Mouse (Mus musculus) frontal cortex, postnatal 36 days (tissue): ENCODE measurements around the gene Ppfia3.

Source experiments
- DNase-seq, 2 experiments: peaks; one replicate each; pipeline ENCODE4 v3.0.0; 2022; ENCODE audit warnings: low spot score in 2 of 2

The Ppfia3 gene

GRCm38 (mm10) chr7:45313495-45313894 lies 53.3 kb downstream of the Ppfia3 start:
- no peak for DNase-seq

- DNase-seq, result no peak
Observed at GRCm38 (mm10) chr7:45312686-45313453, 53.9 kb downstream of the Ppfia3 start.

GRCm38 (mm10) chr7:45312023-45312422 lies 54.8 kb downstream of the Ppfia3 start:
- DNase-seq, result no peak

- DNase-seq, result no peak
Observed at GRCm38 (mm10) chr7:45309455-45309854, 57.4 kb downstream of the Ppfia3 start.

GRCm38 (mm10) chr7:45308551-45309240 lies 58.1 kb downstream of the Ppfia3 start:
- DNase-seq, result no peak

GRCm38 (mm10) chr7:45305275-45305674 lies 61.5 kb downstream of the Ppfia3 start:
- DNase-seq, result peak; percentile 55 to 65

GRCm38 (mm10) chr7:45304869-45305268 lies 62.0 kb downstream of the Ppfia3 start:
- DNase-seq, result no peak

GRCm38 (mm10) chr7:45302626-45303025 lies 64.2 kb downstream of the Ppfia3 start:
- DNase-seq, result no peak

GRCm38 (mm10) chr7:45300270-45300669 lies 66.5 kb downstream of the Ppfia3 start:
- DNase-seq, result peak; percentile 68 to 85

- peak; percentile 65 to 84 for DNase-seq
Observed at GRCm38 (mm10) chr7:45299752-45300151, 67.1 kb downstream of the Ppfia3 start.

- no peak for DNase-seq
Observed at GRCm38 (mm10) chr7:45297563-45297962, 69.3 kb downstream of the Ppfia3 start.

- no peak for DNase-seq
Observed at GRCm38 (mm10) chr7:45296626-45297025, 70.2 kb downstream of the Ppfia3 start.
